ENCODE assay signal across 11 mouse cellular contexts in the genomic region with DNA sequence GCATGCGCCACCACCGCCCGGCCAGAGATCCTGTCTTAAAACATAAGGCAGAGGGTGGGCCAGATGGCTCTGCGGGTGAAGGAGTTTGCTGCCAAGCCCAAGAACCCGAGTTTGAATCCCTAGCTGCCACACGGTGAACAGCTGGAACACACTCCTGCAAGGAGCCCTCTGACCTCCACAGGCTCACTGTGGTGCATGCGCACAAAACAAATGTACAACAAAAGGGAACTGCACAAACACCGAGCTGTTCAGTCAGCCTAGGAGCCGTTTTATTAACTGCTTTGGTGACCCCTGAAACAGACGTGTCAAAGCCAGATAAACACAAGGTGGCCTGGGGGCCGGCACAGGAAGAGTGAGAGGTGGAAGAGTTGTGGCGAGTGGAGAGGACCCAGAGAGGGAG. TPM values are rescaled to one million over a fixed set of nuclear protein-coding genes. Genes with fewer than 3 reads are reported as not detected.
DNase-seq lines count a peak whose midpoint lies in the region; ATAC-seq lines count a peak whose summit lies in the region.
"Had no signal": no experiment of that assay in that cellular context is flagged by ENCODE, and none has a peak within 500 bp of the region (broad histone marks: within the 10 kb centered on the region; RNA-seq: fewer than 3 reads in every experiment).

No protein-coding gene starts in this region.

- 29% methylated on average over 12 of the region's 12 CpGs for WGBS in kidney, embryonic 14.5 days
- 29% methylated on average over 12 of the region's 12 CpGs for WGBS in liver, embryonic 15.5 days (ENCODE audit: insufficient replicate concordance)

- peak; percentile 28 for DNase-seq in cerebellum, adult 11-12 months
- no peak for DNase-seq in cerebellum, postnatal 36 days
- no peak for DNase-seq in kidney, postnatal 4 days
- DNase-seq in B cell, adult 2 months: no peak
- DNase-seq in layer of hippocampus, adult 8-10 months (ENCODE audit: low spot score in 2 of 2): no peak

- H3K9ac ChIP-seq in kidney, embryonic 14.5 days (ENCODE audit: low read depth, low read length): no peak overlapping the region
- no peak overlapping the region for H3K9ac ChIP-seq in liver, embryonic 15.5 days
- H3K9ac ChIP-seq: hindbrain, embryonic 15.5 days; midbrain, embryonic 12.5 days had no signal

- peaks cover 12% of the 10 kb centered on the region; the same call in 1 of the 2 replicates for H3K4me1 ChIP-seq in kidney, embryonic 14.5 days (ENCODE audit: control insufficient read depth, insufficient read depth, low read length)
- H3K4me1 ChIP-seq in brown adipose tissue, adult 24 weeks (ENCODE audit: control insufficient read depth, insufficient read depth, insufficient read length, low read length): peaks cover 7% of the 10 kb centered on the region; the same call in 1 of the 2 replicates
- H3K4me1 ChIP-seq in liver, embryonic 15.5 days (replicated peaks): peaks cover 28% of the 10 kb centered on the region

- H3K4me2 ChIP-seq in kidney, embryonic 14.5 days (replicated peaks; ENCODE audit: low read depth, low read length): peak overlapping the region; percentile 35
- peak overlapping the region; percentile 46 for H3K4me2 ChIP-seq in liver, embryonic 15.5 days
- H3K4me2 ChIP-seq: midbrain, embryonic 12.5 days had no signal

- no peak overlapping the region for H3K27ac ChIP-seq in kidney, embryonic 14.5 days (ENCODE audit: low read depth, low read length)
- H3K27ac ChIP-seq in brown adipose tissue, adult 24 weeks (replicated peaks; ENCODE audit: low read depth, low read length): peak overlapping the region; percentile 32
- H3K27ac ChIP-seq in liver, embryonic 15.5 days (replicated peaks): no peak overlapping the region
- H3K27ac ChIP-seq: hindbrain, embryonic 15.5 days; midbrain, embryonic 12.5 days had no signal

- H3K36me3 ChIP-seq in kidney, embryonic 14.5 days (ENCODE audit: control insufficient read depth, insufficient read depth, low read length): no peaks in the 10 kb centered on the region
- H3K36me3 ChIP-seq in liver, embryonic 15.5 days (replicated peaks): no peaks in the 10 kb centered on the region

- H3K4me3 ChIP-seq in kidney, embryonic 14.5 days (ENCODE audit: low read length): peak overlapping the region; percentile 18
- H3K4me3 ChIP-seq in brown adipose tissue, adult 24 weeks (ENCODE audit: insufficient read depth, low read depth, low read length): peak overlapping the region; percentile 64
- peak overlapping the region; percentile 29; the same call in 1 of the 2 replicates for H3K4me3 ChIP-seq in liver, embryonic 15.5 days (replicated peaks)
- H3K4me3 ChIP-seq: hindbrain, embryonic 15.5 days; midbrain, embryonic 12.5 days had no signal

- peak; percentile 24; the same call in 1 of the 2 replicates for ATAC-seq in kidney, embryonic 14.5 days (ENCODE audit: low FRiP score, low TSS enrichment)
- no peak for ATAC-seq in liver, embryonic 15.5 days (ENCODE audit: insufficient read depth)
- ATAC-seq: Patski had no signal

- peaks cover 56% of the 10 kb centered on the region for H3K27me3 ChIP-seq in kidney, embryonic 14.5 days (ENCODE audit: control insufficient read depth, insufficient read depth, low read length)
- peaks cover 79% of the 10 kb centered on the region for H3K27me3 ChIP-seq in liver, embryonic 15.5 days

- H3K9me3 ChIP-seq in kidney, embryonic 14.5 days (ENCODE audit: control insufficient read depth, low read length): peaks cover 9% of the 10 kb centered on the region
- H3K9me3 ChIP-seq in liver, embryonic 15.5 days (replicated peaks): peaks cover 5% of the 10 kb centered on the region; the same call in 1 of the 2 replicates

RNA-seq across cellular contexts. Expression of gene Plin5, which starts 2.0 kb away (rescaled TPM):
- polyA plus RNA-seq in kidney, embryonic 14.5 days (2014; fragmentation: Nextera tagmentation; extraction: Ambion mirVana): 1.1 and 1.3 TPM in 2 replicates
- polyA plus RNA-seq in brown adipose tissue, adult 24 weeks (2012; ENCODE audit: insufficient read depth, insufficient read length, missing spikeins): 138 and 171 TPM in 2 replicates
- 1.3 and 3.7 TPM in 2 replicates for polyA plus RNA-seq in liver, embryonic 15.5 days (2015; fragmentation: Nextera tagmentation; extraction: Ambion mirVana)
- total RNA-seq in layer of hippocampus, adult 8-10 months (2022): under 1 TPM; 0.53 to 0.80 (median 0.66) TPM

RNA-seq across cellular contexts. Expression of gene Lrg1, which starts 2.4 kb away (rescaled TPM):
- polyA plus RNA-seq in kidney, embryonic 14.5 days (2014; fragmentation: Nextera tagmentation; extraction: Ambion mirVana): not detected in 2 replicates
- 61.5 and 101 TPM in 2 replicates for polyA plus RNA-seq in brown adipose tissue, adult 24 weeks (2012; ENCODE audit: insufficient read depth, insufficient read length, missing spikeins)
- 3.2 and 4.0 TPM in 2 replicates for polyA plus RNA-seq in liver, embryonic 15.5 days (2015; fragmentation: Nextera tagmentation; extraction: Ambion mirVana)
- total RNA-seq in layer of hippocampus, adult 8-10 months (2022): 1 to 10 TPM in 1 of 4 experiments, under 1 TPM in 3; 0.55 to 1.1 (median 0.74) TPM

RNA-seq across cellular contexts. Expression of gene Plin4, which starts 9.8 kb away (rescaled TPM):
- 0.08 and 0.17 TPM in 2 replicates for polyA plus RNA-seq in kidney, embryonic 14.5 days (2014; fragmentation: Nextera tagmentation; extraction: Ambion mirVana)
- 195 and 205 TPM in 2 replicates for polyA plus RNA-seq in brown adipose tissue, adult 24 weeks (2012; ENCODE audit: insufficient read depth, insufficient read length, missing spikeins)
- polyA plus RNA-seq in liver, embryonic 15.5 days (2015; fragmentation: Nextera tagmentation; extraction: Ambion mirVana): 0.02 and 0.06 TPM in 2 replicates
- 10 to 100 TPM in 2 of 4 experiments, 1 to 10 TPM in 2; 7.7 to 20.5 (median 12.2) TPM for total RNA-seq in layer of hippocampus, adult 8-10 months (2022)

RNA-seq across cellular contexts. Expression of gene Sema6b, which starts 20.7 kb away (rescaled TPM):
- 1.4 TPM in 2 replicates for polyA plus RNA-seq in kidney, embryonic 14.5 days (2014; fragmentation: Nextera tagmentation; extraction: Ambion mirVana)
- 1.9 and 5.0 TPM in 2 replicates for polyA plus RNA-seq in brown adipose tissue, adult 24 weeks (2012; ENCODE audit: insufficient read depth, insufficient read length, missing spikeins)
- 0.81 and 1.3 TPM in 2 replicates for polyA plus RNA-seq in liver, embryonic 15.5 days (2015; fragmentation: Nextera tagmentation; extraction: Ambion mirVana)
- 100 to 1,000 TPM; 116 to 118 (median 117) TPM for total RNA-seq in layer of hippocampus, adult 8-10 months (2022)

RNA-seq across cellular contexts. Expression of gene Hdgfl2, which starts 40.0 kb away (rescaled TPM):
- 85.1 and 118 TPM in 2 replicates for polyA plus RNA-seq in kidney, embryonic 14.5 days (2014; fragmentation: Nextera tagmentation; extraction: Ambion mirVana)
- 17.6 and 19.3 TPM in 2 replicates for polyA plus RNA-seq in brown adipose tissue, adult 24 weeks (2012; ENCODE audit: insufficient read depth, insufficient read length, missing spikeins)
- polyA plus RNA-seq in liver, embryonic 15.5 days (2015; fragmentation: Nextera tagmentation; extraction: Ambion mirVana): 42.7 and 43.0 TPM in 2 replicates
- total RNA-seq in layer of hippocampus, adult 8-10 months (2022): 100 to 1,000 TPM; 112 to 127 (median 115) TPM

Comparison
In these comparisons a context has a peak if more than half of its experiments do, and no peak if none do; other contexts are left out.
1. RNA of gene Plin5, which starts 2.0 kb away (polyA plus RNA-seq): 138 to 171 TPM in brown adipose tissue, adult 24 weeks; 1.1 to 1.3 TPM in kidney, embryonic 14.5 days and 1.3 to 3.7 TPM in liver, embryonic 15.5 days; every median in the first group is over 10 times any median in the second.
2. RNA of gene Lrg1, which starts 2.4 kb away (polyA plus RNA-seq): 61.5 to 101 TPM in brown adipose tissue, adult 24 weeks; 3.2 to 4.0 TPM in liver, embryonic 15.5 days and not detected in kidney, embryonic 14.5 days; every median in the first group is over 10 times any median in the second.
3. RNA of gene Plin4, which starts 9.8 kb away (polyA plus RNA-seq): 195 to 205 TPM in brown adipose tissue, adult 24 weeks; 0.08 to 0.17 TPM in kidney, embryonic 14.5 days and 0.02 to 0.06 TPM in liver, embryonic 15.5 days; every median in the first group is over 100 times any median in the second.
4. Peak in every context shown above with its lines, with median percentiles within 50 percentile points of each other: H3K4me3 ChIP-seq.